Mouse (Mus musculus) midbrain, embryonic 11.5 days (tissue): ENCODE measurements around the gene Cd47. TPM values are rescaled to one million over a fixed set of nuclear protein-coding genes. Genes with fewer than 3 reads are reported as not detected.

Experiments
- ATAC-seq: fragments of 200-750 bp; cut with Nextera tagmentation; 2 replicates; pipeline ENCODE4 v1.8.0; 2017; ENCODE audit warnings: moderate TSS enrichment, moderate library complexity; ENCODE audit not compliant: low FRiP score
- DNase-seq: peaks from one replicate; pipeline ENCODE4 v3.0.0; 2015; ENCODE audit warnings: low spot score; ENCODE audit errors: missing footprints
- H3K27ac ChIP-seq: fragments of 300-500 bp; sonication (generic); 2 replicates; pipeline ENCODE4 v1.5.1; 2014; ENCODE audit warnings: low read depth, low read length
- H3K27me3 ChIP-seq: fragments of 300-500 bp; sonication (generic); 2 replicates; pipeline ENCODE4 v1.6.1; 2014; ENCODE audit warnings: mild to moderate bottlenecking, low read length, moderate library complexity, mixed read lengths; ENCODE audit not compliant: control insufficient read depth, insufficient read depth
- H3K36me3 ChIP-seq: fragments of 300-500 bp; sonication (generic); 2 replicates; pipeline ENCODE4 v1.6.1; 2014; ENCODE audit warnings: mild to moderate bottlenecking, low read length, moderate library complexity, mixed read lengths; ENCODE audit not compliant: control insufficient read depth, insufficient read depth
- H3K4me1 ChIP-seq: fragments of 300-500 bp; sonication (generic); 2 replicates; pipeline ENCODE4 v1.6.1; 2014; ENCODE audit warnings: low read length; ENCODE audit not compliant: control insufficient read depth, insufficient read depth
- H3K4me2 ChIP-seq: fragments of 300-500 bp; sonication (generic); 2 replicates; pipeline ENCODE4 v1.6.1; 2014; ENCODE audit warnings: mild to moderate bottlenecking, moderate library complexity
- H3K4me3 ChIP-seq: fragments of 300-500 bp; sonication (generic); 2 replicates; pipeline ENCODE4 v1.5.1; 2014; ENCODE audit warnings: low read depth, low read length
- H3K9ac ChIP-seq: fragments of 300-500 bp; sonication (generic); 2 replicates; pipeline ENCODE4 v1.6.1; 2014; ENCODE audit warnings: low read length
- H3K9me3 ChIP-seq: fragments of 300-500 bp; sonication (generic); 2 replicates; pipeline ENCODE4 v1.6.1; 2016; ENCODE audit warnings: low read length; ENCODE audit not compliant: control insufficient read depth
- WGBS: fragments of 180-500 bp; shearing (Covaris S2); extraction: QIAGEN DNeasy Blood & Tissue Kit; methylation state at CpG from one replicate; pipeline ENCODE4 v1.1.7; 2014; 5-methylcytosine and 5-hydroxymethylcytosine counted together
- polyA plus RNA-seq: library from polyadenylated mRNA; unstranded; fragments of >200 nt; fragmentation: Nextera tagmentation; extraction: Ambion mirVana; gene quantifications from 2 replicates; pipeline ENCODE4 v1.2.1, GENCODE M21; 2014

The Cd47 gene
- polyA plus RNA-seq, 1 experiment from 2014 or later: 57.8 TPM

DNA sequence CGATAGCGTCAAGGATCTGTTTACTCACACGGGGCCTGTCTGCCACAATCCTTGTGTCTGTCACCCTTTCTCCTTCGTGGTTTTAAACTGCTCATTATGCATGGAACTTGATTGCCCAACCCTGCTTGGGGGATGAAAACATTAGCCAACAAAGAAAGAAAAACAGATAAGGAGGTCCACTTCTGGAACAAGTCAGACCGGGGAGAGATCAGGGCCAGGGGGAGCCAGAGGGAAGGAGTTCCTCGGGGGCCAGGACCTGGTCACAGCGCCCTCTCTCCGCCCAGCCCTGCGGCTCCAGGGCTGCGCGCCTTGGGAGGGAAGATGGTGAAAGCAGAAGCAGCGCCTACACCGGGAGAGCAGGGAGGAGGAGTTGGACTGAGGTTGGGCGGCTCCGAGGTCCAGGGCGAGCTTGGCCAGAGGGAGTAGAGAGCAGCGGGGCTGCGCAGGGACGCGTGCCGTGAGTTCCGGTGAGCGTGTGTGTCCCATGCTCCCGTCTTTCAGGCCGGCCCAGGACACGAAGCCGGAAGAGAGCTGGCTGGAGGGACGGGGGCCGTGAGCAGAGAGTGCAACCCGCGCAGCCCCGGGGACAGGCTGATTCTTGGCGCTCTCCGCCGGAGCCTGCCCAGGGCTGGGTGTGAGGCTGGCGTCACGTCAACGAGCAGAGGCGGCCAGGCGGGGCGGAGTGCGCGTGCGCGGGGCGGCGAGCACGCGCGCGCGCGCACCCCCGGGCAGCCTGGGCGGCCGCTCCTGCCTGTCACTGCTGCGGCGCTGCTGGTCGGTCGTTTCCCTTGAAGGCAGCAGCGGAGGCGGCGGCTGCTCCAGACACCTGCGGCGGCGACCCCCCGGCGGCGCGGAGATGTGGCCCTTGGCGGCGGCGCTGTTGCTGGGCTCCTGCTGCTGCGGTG is 54.9 kb downstream of the Cd47 start:
- Histone ChIP-seq H3K36me3 (no peaks in the 10 kb centered on the region), H3K9ac (peak overlapping the region; percentile 90), H3K27ac (peak overlapping the region; percentile 95), H3K27me3 (no peaks in the 10 kb centered on the region), H3K4me3 (peak overlapping the region; percentile 82), H3K4me1 (peaks cover 11% of the 10 kb centered on the region), H3K9me3 (no peaks in the 10 kb centered on the region), H3K4me2 (peak overlapping the region; percentile 69)
- DNase-seq (peak; percentile 99), ATAC-seq (peak; percentile 96)
- under 1% methylated on average over 73 of the region's 74 CpGs for WGBS

- H3K4me1 ChIP-seq: peaks cover 11% of the 10 kb centered on the region
- no peaks in the 10 kb centered on the region for H3K36me3 ChIP-seq
- ATAC-seq: peak; percentile 86
- H3K4me3 ChIP-seq: peak overlapping the region; percentile 82
- peak overlapping the region; percentile 90 for H3K9ac ChIP-seq
- peak overlapping the region; percentile 95 for H3K27ac ChIP-seq
- H3K9me3 ChIP-seq: no peaks in the 10 kb centered on the region
- H3K27me3 ChIP-seq: no peaks in the 10 kb centered on the region
- peak; percentile 98 for DNase-seq
- H3K4me2 ChIP-seq: peak overlapping the region; percentile 69
- under 1% methylated on average over 28 of the region's 39 CpGs for WGBS
These were observed 55.6 kb downstream of the Cd47 start for GRCm38 (mm10) chr16:49855836-49856503.

DNA sequence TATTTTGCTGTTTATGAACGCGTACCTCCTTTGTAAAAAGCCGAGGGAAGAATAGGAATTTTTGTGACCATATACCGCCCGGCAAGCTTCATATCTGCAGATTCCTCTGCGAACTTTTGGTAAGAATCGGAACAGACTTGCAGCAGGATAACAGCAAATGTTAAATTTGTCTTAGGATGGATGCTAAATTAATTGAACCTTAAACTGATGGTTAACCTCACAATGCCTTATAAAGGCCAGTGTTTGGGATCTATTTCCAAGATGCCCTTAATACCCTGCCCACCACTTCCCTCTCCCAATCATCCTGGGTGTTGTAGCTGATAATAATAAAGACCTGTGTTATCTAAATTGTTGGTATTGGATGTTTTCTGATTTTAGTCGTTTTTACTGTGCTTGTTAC is 56.3 kb downstream of the Cd47 start:
- no peaks in the 10 kb centered on the region for H3K27me3 ChIP-seq
- peak overlapping the region; percentile 82 for H3K4me3 ChIP-seq
- peaks cover 11% of the 10 kb centered on the region for H3K4me1 ChIP-seq
- H3K36me3 ChIP-seq: no peaks in the 10 kb centered on the region
- ATAC-seq (no peak), DNase-seq (no peak)
- no peaks in the 10 kb centered on the region for H3K9me3 ChIP-seq
- H3K9ac ChIP-seq: peak overlapping the region; percentile 90
- 30% methylated on average over 8 of the region's 8 CpGs for WGBS
- H3K4me2 ChIP-seq: peak overlapping the region; percentile 69
- H3K27ac ChIP-seq: no peak overlapping the region

- DNase-seq: peak; percentile 86
These were observed 57.3 kb downstream of the Cd47 start for GRCm38 (mm10) chr16:49857504-49858160.

GRCm38 (mm10) chr16:49858161-49858906 is 58.0 kb downstream of the Cd47 start:
- H3K27ac ChIP-seq: no peak overlapping the region
- H3K4me2 ChIP-seq: no peak overlapping the region
- DNase-seq: no peak
- no peaks in the 10 kb centered on the region for H3K27me3 ChIP-seq
- 85% methylated on average over 9 of the region's 9 CpGs for WGBS
- no peak overlapping the region for H3K4me3 ChIP-seq
- no peaks in the 10 kb centered on the region for H3K36me3 ChIP-seq
- H3K4me1 ChIP-seq: peaks cover 11% of the 10 kb centered on the region
- H3K9me3 ChIP-seq: no peaks in the 10 kb centered on the region
- ATAC-seq: no peak
- no peak overlapping the region for H3K9ac ChIP-seq

More at GRCm38 (mm10) chr16:49857504-49858160, 57.3 kb downstream of the Cd47 start:
- Histone ChIP-seq H3K27me3 (no peaks in the 10 kb centered on the region), H3K9ac (no peak overlapping the region), H3K4me3 (0 out of 2 replicates have a peak overlapping the region, but pooled peaks have one; percentile 0), H3K4me2 (peak overlapping the region; percentile 17; the same call in 1 of the 2 replicates), H3K27ac (no peak overlapping the region), H3K36me3 (no peaks in the 10 kb centered on the region), H3K9me3 (no peaks in the 10 kb centered on the region), H3K4me1 (peaks cover 11% of the 10 kb centered on the region)
- no peak for ATAC-seq
- 63% methylated on average over 8 of the region's 8 CpGs for WGBS

- no peak overlapping the region for H3K4me2 ChIP-seq
- WGBS: 86% methylated on average over 4 of the region's 4 CpGs
- peaks cover 11% of the 10 kb centered on the region for H3K4me1 ChIP-seq
- H3K27ac ChIP-seq: no peak overlapping the region
- no peak overlapping the region for H3K4me3 ChIP-seq
- H3K9ac ChIP-seq: no peak overlapping the region
- no peaks in the 10 kb centered on the region for H3K36me3 ChIP-seq
- no peaks in the 10 kb centered on the region for H3K9me3 ChIP-seq
- DNase-seq (no peak), ATAC-seq (no peak)
- no peaks in the 10 kb centered on the region for H3K27me3 ChIP-seq
These were observed 58.8 kb downstream of the Cd47 start for GRCm38 (mm10) chr16:49858907-49859853.

DNA sequence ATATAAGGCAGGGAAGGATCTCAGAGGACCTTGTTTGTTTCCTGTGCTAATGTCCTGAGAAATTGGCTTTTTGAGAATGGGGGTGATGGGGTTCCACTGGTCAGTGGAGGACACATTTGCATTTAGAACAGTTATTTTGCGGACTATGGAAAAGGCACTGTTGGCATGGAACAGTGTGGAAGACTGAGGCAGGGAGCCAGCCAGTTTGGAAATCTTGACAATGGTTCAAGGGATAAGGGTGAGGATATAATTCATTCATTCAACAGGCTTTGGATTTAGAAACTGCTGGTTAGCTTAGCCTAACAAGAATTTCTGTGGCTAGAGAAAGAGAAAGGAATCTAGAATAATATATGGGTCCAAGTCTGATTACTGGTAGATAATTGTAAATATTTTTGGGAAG is 61.7 kb downstream of the Cd47 start:
- no peaks in the 10 kb centered on the region for H3K9me3 ChIP-seq
- no peak overlapping the region for H3K4me3 ChIP-seq
- H3K36me3 ChIP-seq: no peaks in the 10 kb centered on the region
- WGBS: 91% methylated on average over 1 of the region's 1 CpGs
- ATAC-seq: no peak
- no peaks in the 10 kb centered on the region for H3K27me3 ChIP-seq
- no peak for DNase-seq
- H3K4me2 ChIP-seq: no peak overlapping the region
- H3K4me1 ChIP-seq: peaks cover 4% of the 10 kb centered on the region
- H3K9ac ChIP-seq: no peak overlapping the region
- H3K27ac ChIP-seq: no peak overlapping the region

DNA sequence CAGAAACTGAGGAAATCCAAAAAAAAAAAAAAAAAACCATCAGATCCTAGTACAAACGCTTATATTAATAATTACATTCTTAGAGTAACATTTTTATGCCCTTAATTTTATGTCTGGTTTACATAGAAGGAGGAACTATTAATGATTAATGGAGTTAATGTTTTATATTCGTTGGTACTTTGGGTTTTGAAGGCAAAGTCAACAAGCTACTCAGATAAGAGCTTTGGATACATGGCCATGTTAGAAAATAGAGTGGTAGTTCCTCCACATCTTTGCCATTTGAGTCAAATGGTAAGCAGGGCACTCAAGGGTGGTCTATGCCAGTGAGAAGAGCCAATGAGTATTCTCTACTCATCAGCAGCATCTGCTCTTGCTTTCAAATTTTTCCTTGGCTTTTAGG is 66.3 kb downstream of the Cd47 start:
- Histone ChIP-seq H3K4me3 (no peak overlapping the region), H3K4me1 (no peaks in the 10 kb centered on the region), H3K9me3 (no peaks in the 10 kb centered on the region), H3K36me3 (no peaks in the 10 kb centered on the region), H3K4me2 (no peak overlapping the region), H3K27ac (no peak overlapping the region), H3K9ac (no peak overlapping the region), H3K27me3 (no peaks in the 10 kb centered on the region)
- 92% methylated on average over 2 of the region's 2 CpGs for WGBS
- ATAC-seq (no peak), DNase-seq (no peak)
